Mouse (Mus musculus) ES-E14 (cell line): ENCODE measurements around the gene Dlg4. TPM values are rescaled to one million over a fixed set of nuclear protein-coding genes. Genes with fewer than 3 reads are reported as not detected.

Experiments used
- DNase-seq: peaks from one replicate; pipeline ENCODE4 v3.0.0-alpha.2; 2013; ENCODE audit warnings: low read depth, low spot score
- H3K27ac ChIP-seq: 2 replicates; pipeline ENCODE4 v1.5.1; 2012; ENCODE audit warnings: low read depth, mild to moderate bottlenecking, low read length, moderate library complexity, mixed read lengths; ENCODE audit not compliant: poor library complexity, insufficient read depth, severe bottlenecking
- H3K36me3 ChIP-seq: 2 replicates; pipeline ENCODE4 v1.6.1; 2012; ENCODE audit warnings: mild to moderate bottlenecking, low read length, moderate library complexity, mixed read lengths; ENCODE audit not compliant: control insufficient read depth, poor library complexity, insufficient read depth, severe bottlenecking
- H3K4me1 ChIP-seq, 2 experiments: fragments of 150-350 bp in 1 of 2; sonication (generic) in 1 of 2; 2 replicates each; pipeline ENCODE4 v1.6.1; 2012; ENCODE audit warnings: low read length in 2 of 2, mild to moderate bottlenecking in 1 of 2, mixed read lengths in 1 of 2; ENCODE audit not compliant: control insufficient read depth in 2 of 2, insufficient read depth in 2 of 2, poor library complexity in 1 of 2
- H3K4me3 ChIP-seq, 2 experiments: fragments of 150-350 bp in 1 of 2; sonication (generic) in 1 of 2; 2 replicates each; pipeline ENCODE4 v1.5.1; 2012; ENCODE audit warnings: low read length in 2 of 2, low read depth in 1 of 2, mild to moderate bottlenecking in 1 of 2, mixed read lengths in 1 of 2; ENCODE audit not compliant: insufficient read depth in 1 of 2, poor library complexity in 1 of 2, severe bottlenecking in 1 of 2
- H3K9ac ChIP-seq: 2 replicates; pipeline ENCODE4 v1.6.1; 2012; ENCODE audit warnings: low read depth, mild to moderate bottlenecking, low read length, mixed read lengths; ENCODE audit not compliant: poor library complexity, insufficient read depth, severe bottlenecking
- H3K9me3 ChIP-seq: fragments of 150-350 bp; sonication (generic); 2 replicates; pipeline ENCODE4 v1.6.1; 2012; ENCODE audit warnings: low read depth, mild to moderate bottlenecking, low read length; ENCODE audit not compliant: control insufficient read depth, insufficient read depth
- CHD2 ChIP-seq: IDR thresholded peaks from 2 replicates; pipeline ENCODE4 v1.6.1; 2014; ENCODE audit warnings: mild to moderate bottlenecking, low read depth, low read length, inconsistent platforms
- HCFC1 ChIP-seq: IDR thresholded peaks from 2 replicates; pipeline ENCODE4 v1.6.1; 2012; ENCODE audit warnings: low read length, inconsistent platforms, borderline replicate concordance; ENCODE audit not compliant: insufficient read depth
- MAFK ChIP-seq: IDR thresholded peaks from 2 replicates; pipeline ENCODE4 v1.6.1; 2014; ENCODE audit warnings: mild to moderate bottlenecking, low read depth, low read length, inconsistent platforms; ENCODE audit not compliant: insufficient read depth
- ZC3H11A ChIP-seq: IDR thresholded peaks from 2 replicates; pipeline ENCODE4 v1.6.1; 2012; ENCODE audit warnings: low read depth, mild to moderate bottlenecking, inconsistent platforms, low read length, borderline replicate concordance
- ZNF384 ChIP-seq: IDR thresholded peaks from 2 replicates; pipeline ENCODE4 v1.6.1; 2012; ENCODE audit warnings: low read depth, low read length, inconsistent platforms
- in situ Hi-C, 2 experiments: fragments of 600-800 bp; cut with MboI; formaldehyde crosslinking; loops; one replicate each; pipeline ENCODE4 v1.15.1; 2025; ENCODE audit warnings: low sequenced_read_pairs in 2 of 2, inconsistent platforms in 1 of 2; ENCODE audit not compliant: unreplicated experiment in 2 of 2
- total RNA-seq: library from RNA; depleted of rRNA; stranded (reverse); fragments of 300-350 nt; gene quantifications from 2 replicates; pipeline ENCODE4 v1.2.3, GENCODE M21; 2012

Dlg4 gene
- total RNA-seq, 1 experiment: 11.4 TPM

DNA sequence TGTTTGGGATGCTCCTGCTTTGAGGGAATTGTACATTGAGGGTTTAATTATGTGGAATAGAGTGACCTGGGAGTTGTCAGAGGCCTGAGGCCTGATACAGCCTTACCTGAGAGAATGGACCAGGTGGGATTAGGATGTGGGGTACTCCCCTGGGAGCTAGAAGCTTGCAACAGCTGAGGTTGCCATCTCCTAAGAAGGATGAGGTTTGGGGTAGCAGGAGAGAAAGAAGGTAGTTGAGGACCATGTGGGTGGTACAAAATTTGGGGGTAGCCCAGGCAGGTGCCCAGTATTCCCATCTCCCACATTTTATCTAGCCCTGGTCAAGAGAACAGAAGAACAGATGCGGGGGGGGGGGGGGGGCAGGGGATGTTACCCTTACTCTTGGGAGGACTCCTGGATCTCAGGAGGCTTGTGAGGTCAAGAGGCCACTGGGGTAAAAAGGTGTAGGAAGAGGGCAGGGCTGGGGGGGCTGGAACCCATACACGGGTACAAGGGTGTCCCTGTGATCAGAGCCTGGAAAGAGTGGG, 2.8 kb downstream of the Dlg4 start:
- H3K9me3 ChIP-seq: no peaks in the 10 kb centered on the region
- no peak overlapping the region for H3K4me3 ChIP-seq
- in situ Hi-C loops: no loop called here
- H3K27ac ChIP-seq: no peak overlapping the region
- no peaks in the 10 kb centered on the region for H3K36me3 ChIP-seq
- TF ChIP-seq ZC3H11A: no peak
- no peak for TF ChIP-seq ZNF384
- no peak for TF ChIP-seq MAFK
- no peak for TF ChIP-seq CHD2
- no peak for TF ChIP-seq HCFC1
- H3K9ac ChIP-seq: no peak overlapping the region
- DNase-seq: no peak
- H3K4me1 ChIP-seq: peaks cover 0 to 17% of the 10 kb centered on the region in 2 experiments; a peak in 1 of 4 replicates

DNA sequence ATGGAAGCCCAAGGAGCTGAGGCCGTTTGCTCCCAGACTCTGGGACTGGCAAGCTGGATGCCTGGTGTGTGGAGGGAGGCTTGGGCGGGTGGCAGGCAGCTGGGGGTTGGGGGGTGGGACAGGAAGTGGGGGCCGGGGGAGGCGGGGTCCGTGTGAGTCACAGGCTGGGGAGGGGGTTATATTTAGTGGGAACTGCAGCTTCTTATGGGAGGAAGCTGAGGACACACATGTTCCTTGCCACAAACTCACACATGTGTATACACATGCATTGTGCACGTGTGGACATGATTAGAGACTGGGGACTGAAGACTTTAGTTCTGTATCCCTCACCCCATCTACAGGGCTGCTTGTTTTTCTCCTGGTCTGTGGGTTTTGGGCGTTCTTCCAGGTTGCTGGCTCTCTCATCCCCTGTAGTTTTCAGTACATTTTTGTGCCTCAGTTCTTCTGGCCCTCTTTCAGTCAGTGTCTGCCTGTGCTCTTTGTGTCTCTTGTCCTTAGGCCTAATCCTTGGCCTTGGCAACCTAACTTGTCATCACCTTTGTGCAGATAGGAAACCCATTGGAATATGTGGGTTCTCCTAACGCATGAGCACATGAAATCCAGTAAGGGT, 3.4 kb downstream of the Dlg4 start:
- no peaks in the 10 kb centered on the region for H3K9me3 ChIP-seq
- peaks cover 0 to 17% of the 10 kb centered on the region in 2 experiments; a peak in 1 of 4 replicates for H3K4me1 ChIP-seq
- TF ChIP-seq HCFC1 (no peak), ZNF384 (no peak), CHD2 (no peak), ZC3H11A (no peak), MAFK (no peak)
- no peak overlapping the region for H3K9ac ChIP-seq
- in situ Hi-C loops: no loop called here
- H3K4me3 ChIP-seq: no peak overlapping the region
- H3K27ac ChIP-seq: no peak overlapping the region
- no peak for DNase-seq
- H3K36me3 ChIP-seq: no peaks in the 10 kb centered on the region

DNA sequence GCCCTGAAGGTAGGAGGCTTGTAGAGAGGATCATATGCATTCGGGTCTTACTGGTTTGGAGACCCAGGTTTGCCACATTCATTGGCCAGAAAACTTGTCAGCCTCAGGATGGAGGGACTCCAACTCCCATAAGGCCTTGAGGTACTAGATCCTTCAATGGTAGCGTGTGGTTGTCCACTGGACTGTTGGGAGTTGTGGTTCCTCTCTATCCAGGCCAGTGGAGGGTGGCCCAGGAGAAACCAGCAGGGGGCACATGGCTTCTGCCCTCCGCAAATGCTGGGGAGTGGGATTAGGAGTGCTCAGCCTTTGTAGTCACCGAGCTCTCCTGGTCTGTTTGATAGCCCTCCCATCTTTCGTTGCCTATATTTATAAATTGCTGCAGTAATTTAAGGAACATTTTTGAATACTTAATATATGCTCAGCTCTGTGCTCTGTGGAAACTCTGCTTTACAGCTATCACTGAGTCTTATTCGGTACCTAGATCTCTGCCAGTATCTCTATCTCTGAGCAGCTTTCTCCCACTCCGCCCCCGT, 4.1 kb downstream of the Dlg4 start:
- no peaks in the 10 kb centered on the region for H3K36me3 ChIP-seq
- in situ Hi-C loops: no loop called here
- H3K9me3 ChIP-seq: no peaks in the 10 kb centered on the region
- peak overlapping the region; percentile 83 to 85 for H3K4me3 ChIP-seq
- no peak overlapping the region for H3K27ac ChIP-seq
- peaks cover 0 to 17% of the 10 kb centered on the region in 2 experiments; a peak in 1 of 4 replicates for H3K4me1 ChIP-seq
- peak overlapping the region; percentile 63 for H3K9ac ChIP-seq
- peak; percentile 29; the same call in 1 of the 2 replicates for TF ChIP-seq CHD2
- TF ChIP-seq ZC3H11A: no peak
- TF ChIP-seq HCFC1: peak; percentile 100
- DNase-seq: no peak

DNA sequence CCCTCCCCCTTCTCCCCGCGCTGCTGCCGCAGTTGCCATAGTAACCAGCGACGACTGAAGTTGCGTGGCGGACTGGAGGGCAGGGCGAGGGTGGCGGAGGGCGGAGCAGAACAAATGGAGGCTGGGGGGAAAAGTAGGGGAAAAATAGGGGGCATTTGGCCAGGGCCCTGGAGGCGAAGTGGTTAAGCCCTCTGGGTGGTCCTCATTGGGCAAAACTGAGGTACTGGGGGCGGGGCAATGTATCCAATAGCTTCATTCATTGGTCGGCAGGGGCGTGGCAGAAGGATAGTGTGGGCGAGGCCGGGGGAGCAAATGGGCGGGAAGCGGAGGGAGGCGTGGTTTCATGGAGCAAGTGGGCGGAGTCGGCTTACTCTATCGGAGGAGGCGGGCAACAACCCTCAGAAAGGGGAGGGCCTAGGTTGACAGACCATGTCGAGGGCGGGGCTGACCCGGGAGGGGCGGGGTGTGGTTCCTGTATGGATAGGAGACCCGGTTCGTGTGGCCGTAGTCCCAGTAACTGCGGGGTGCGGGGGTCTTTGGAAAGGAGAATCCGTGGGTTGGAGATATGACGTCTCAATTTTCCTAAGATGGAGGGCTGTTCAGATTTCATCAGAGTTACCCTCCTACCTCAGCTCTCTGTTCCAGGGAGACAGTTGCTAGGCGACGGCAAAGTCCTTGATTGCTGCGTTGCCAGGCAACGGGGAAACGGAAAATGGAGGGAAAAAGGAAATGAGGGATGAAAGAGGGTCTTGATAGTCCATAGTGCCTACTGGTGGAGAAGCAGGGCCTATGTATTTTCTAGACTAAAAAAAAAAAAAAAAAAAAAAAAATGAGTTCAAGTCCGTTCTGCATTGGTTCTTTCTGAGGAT, 4.8 kb downstream of the Dlg4 start:
- Histone ChIP-seq H3K4me3 (peak overlapping the region; percentile 83 to 85), H3K9me3 (no peaks in the 10 kb centered on the region), H3K36me3 (no peaks in the 10 kb centered on the region), H3K4me1 (peaks cover 0 to 22% of the 10 kb centered on the region in 2 experiments; a peak in 2 of 4 replicates), H3K27ac (no peak overlapping the region), H3K9ac (peak overlapping the region; percentile 63)
- DNase-seq: peak; percentile 99
- TF ChIP-seq HCFC1: no peak
- TF ChIP-seq MAFK: no peak
- no peak for TF ChIP-seq ZC3H11A
- in situ Hi-C loops: no loop called here
